Mouse (Mus musculus) heart, postnatal 0 days (tissue): ENCODE results near the gene Tyw1. TPM values are rescaled to one million over a fixed set of nuclear protein-coding genes. Genes with fewer than 3 reads are reported as not detected.

Source experiments
- ATAC-seq: fragments of 200-750 bp; cut with Nextera tagmentation; 2 replicates; pipeline ENCODE4 v1.8.0; 2017; ENCODE audit warnings: low read depth, moderate number of reproducible peaks, moderate library complexity; ENCODE audit not compliant: insufficient read depth
- DNase-seq: peaks from one replicate; pipeline ENCODE4 v3.0.0-alpha.2; 2016; ENCODE audit warnings: low spot score
- H3K27ac ChIP-seq: fragments of 300-500 bp; sonication (generic); 2 replicates; pipeline ENCODE4 v1.5.1; 2014; ENCODE audit warnings: low read depth, mild to moderate bottlenecking
- H3K27me3 ChIP-seq: fragments of 300-500 bp; sonication (generic); 2 replicates; pipeline ENCODE4 v1.6.1; 2014; ENCODE audit warnings: low read length, mixed read lengths; ENCODE audit not compliant: control insufficient read depth, insufficient read depth
- H3K36me3 ChIP-seq: fragments of 300-500 bp; sonication (generic); replicated peaks from 2 replicates; pipeline ENCODE4 v1.6.1; 2014; ENCODE audit warnings: low read length, mixed read lengths; ENCODE audit not compliant: control insufficient read depth, insufficient read depth
- H3K4me1 ChIP-seq: fragments of 300-500 bp; sonication (generic); 2 replicates; pipeline ENCODE4 v1.6.1; 2014; ENCODE audit warnings: antibody characterized with exemption; ENCODE audit not compliant: control insufficient read depth, insufficient read depth
- H3K4me2 ChIP-seq: fragments of 300-500 bp; sonication (generic); 2 replicates; pipeline ENCODE4 v1.6.1; 2014; ENCODE audit warnings: low read depth, mild to moderate bottlenecking, low read length, moderate library complexity
- H3K4me3 ChIP-seq: fragments of 300-500 bp; sonication (generic); 2 replicates; pipeline ENCODE4 v1.5.1; 2014; ENCODE audit warnings: low read depth, low read length
- H3K9ac ChIP-seq: fragments of 300-500 bp; sonication (generic); replicated peaks from 2 replicates; pipeline ENCODE4 v1.6.1; 2014; ENCODE audit warnings: low read depth, low read length, mixed read lengths
- H3K9me3 ChIP-seq: fragments of 300-500 bp; sonication (generic); replicated peaks from 2 replicates; pipeline ENCODE4 v1.6.1; 2016; ENCODE audit warnings: low read length; ENCODE audit not compliant: control insufficient read depth
- CTCF ChIP-seq: IDR thresholded peaks from 2 replicates; pipeline ENCODE4 v1.5.1; 2016; ENCODE audit warnings: antibody characterized with exemption, control low read depth, low read depth
- EP300 ChIP-seq: IDR thresholded peaks from 2 replicates; pipeline ENCODE4 v1.6.1; 2016; ENCODE audit warnings: antibody characterized with exemption, low read depth
- WGBS: fragments of 180-500 bp; shearing (Covaris S2); extraction: QIAGEN DNeasy Blood & Tissue Kit; methylation state at CpG from one replicate; pipeline ENCODE4 v1.1.7; 2014; 5-methylcytosine and 5-hydroxymethylcytosine counted together
- polyA plus RNA-seq: library from polyadenylated mRNA; unstranded; fragments of >200 nt; fragmentation: Nextera tagmentation; extraction: Ambion mirVana; gene quantifications from 2 replicates; pipeline ENCODE4 v1.2.1, GENCODE M21; 2015
- total RNA-seq: library from RNA; depleted of rRNA; stranded (reverse); fragments of >200 nt; gene quantifications from 2 replicates; pipeline ENCODE4 v1.2.3, GENCODE M21; 2014; ENCODE audit warnings: low replicate concordance; rRNA removed

The Tyw1 gene
- total and polyA plus RNA-seq, 2 experiments from 2014 or later, result 11.1 to 18.9 TPM

DNA sequence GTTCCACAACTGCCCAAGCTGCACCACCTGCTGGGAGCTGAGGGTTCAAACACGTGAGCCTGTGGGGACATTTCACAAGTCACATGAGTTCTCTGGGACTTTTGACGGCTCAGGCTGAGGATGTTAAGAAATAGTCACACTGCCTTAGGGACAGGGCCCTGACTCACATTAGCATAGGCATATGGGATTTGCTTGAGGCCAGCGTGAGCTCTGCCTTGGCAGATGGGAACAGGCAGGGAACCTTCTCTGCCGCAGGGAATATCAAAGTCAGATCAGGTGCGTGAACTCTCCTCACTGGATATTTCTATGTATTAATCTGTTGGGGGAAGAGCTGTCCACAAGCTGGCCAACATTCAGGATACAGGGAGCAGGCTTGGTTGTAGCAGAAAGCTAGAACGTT is 112.8 kb downstream of the Tyw1 start:
- ATAC-seq, result no peak
- TF ChIP-seq CTCF (no peak), EP300 (no peak)

DNA sequence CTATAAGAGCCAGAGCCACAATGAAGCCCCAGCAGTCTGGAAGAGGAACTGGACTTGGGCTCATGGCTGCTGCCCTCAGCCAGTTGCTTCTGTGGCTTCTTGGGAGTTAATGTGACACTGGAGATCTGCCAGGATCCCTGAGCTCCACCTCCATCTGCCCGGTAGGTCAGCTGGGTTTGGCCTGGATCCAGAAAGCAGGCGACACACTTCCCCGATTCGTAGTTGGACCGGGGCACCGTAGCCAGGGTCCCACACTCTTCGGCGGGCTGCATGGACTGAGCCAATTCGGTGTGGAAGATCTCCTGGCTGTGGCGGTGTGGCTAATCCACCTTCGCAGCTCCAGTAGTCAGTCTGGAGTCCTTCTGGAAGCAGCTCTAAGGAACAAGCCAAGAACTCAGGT is 113.8 kb downstream of the Tyw1 start, which contains the start of gene Caln1:
Gene Caln1 (plus strand): TSS at position 219 of the 400 bp plus-strand sequence.
- Histone ChIP-seq H3K27me3 (no peaks in the 10 kb centered on the region), H3K27ac (no peak within 1 kb of the TSS), H3K9ac (no peak within 1 kb of the TSS), H3K4me2 (no peak within 1 kb of the TSS), H3K4me3 (no peak within 1 kb of the TSS), H3K4me1 (no peaks in the 10 kb centered on the region), H3K36me3 (no peaks in the 10 kb centered on the region), H3K9me3 (no peaks in the 10 kb centered on the region)
- TF ChIP-seq CTCF, result no peak
- no peak for TF ChIP-seq EP300
- ATAC-seq (no peak), DNase-seq (no peak)
- WGBS, result 53% methylated on average over 11 of the region's 11 CpGs

More for the DNA sequence above, 112.8 kb downstream of the Tyw1 start:
- H3K27ac ChIP-seq, result no peak overlapping the region
- no peak overlapping the region for H3K4me3 ChIP-seq
- H3K27me3 ChIP-seq, result no peaks in the 10 kb centered on the region
- 71% methylated on average over 6 of the region's 6 CpGs for WGBS
- H3K36me3 ChIP-seq, result no peaks in the 10 kb centered on the region
- no peak for DNase-seq
- H3K4me2 ChIP-seq, result no peak overlapping the region
- H3K9ac ChIP-seq, result no peak overlapping the region
- no peaks in the 10 kb centered on the region for H3K9me3 ChIP-seq
- no peaks in the 10 kb centered on the region for H3K4me1 ChIP-seq

GRCm38 (mm10) chr5:130375411-130375810 is 120.0 kb downstream of the Tyw1 start:
- no peak overlapping the region for H3K4me2 ChIP-seq
- no peak overlapping the region for H3K4me3 ChIP-seq
- H3K9me3 ChIP-seq, result no peaks in the 10 kb centered on the region
- ATAC-seq (no peak), DNase-seq (no peak)
- H3K36me3 ChIP-seq, result no peaks in the 10 kb centered on the region
- no peak overlapping the region for H3K9ac ChIP-seq
- WGBS, result 82% methylated on average over 3 of the region's 3 CpGs
- H3K27ac ChIP-seq, result no peak overlapping the region
- no peaks in the 10 kb centered on the region for H3K27me3 ChIP-seq
- H3K4me1 ChIP-seq, result peaks cover 6% of the 10 kb centered on the region; the same call in 1 of the 2 replicates
- TF ChIP-seq EP300 (no peak), CTCF (no peak)

DNA sequence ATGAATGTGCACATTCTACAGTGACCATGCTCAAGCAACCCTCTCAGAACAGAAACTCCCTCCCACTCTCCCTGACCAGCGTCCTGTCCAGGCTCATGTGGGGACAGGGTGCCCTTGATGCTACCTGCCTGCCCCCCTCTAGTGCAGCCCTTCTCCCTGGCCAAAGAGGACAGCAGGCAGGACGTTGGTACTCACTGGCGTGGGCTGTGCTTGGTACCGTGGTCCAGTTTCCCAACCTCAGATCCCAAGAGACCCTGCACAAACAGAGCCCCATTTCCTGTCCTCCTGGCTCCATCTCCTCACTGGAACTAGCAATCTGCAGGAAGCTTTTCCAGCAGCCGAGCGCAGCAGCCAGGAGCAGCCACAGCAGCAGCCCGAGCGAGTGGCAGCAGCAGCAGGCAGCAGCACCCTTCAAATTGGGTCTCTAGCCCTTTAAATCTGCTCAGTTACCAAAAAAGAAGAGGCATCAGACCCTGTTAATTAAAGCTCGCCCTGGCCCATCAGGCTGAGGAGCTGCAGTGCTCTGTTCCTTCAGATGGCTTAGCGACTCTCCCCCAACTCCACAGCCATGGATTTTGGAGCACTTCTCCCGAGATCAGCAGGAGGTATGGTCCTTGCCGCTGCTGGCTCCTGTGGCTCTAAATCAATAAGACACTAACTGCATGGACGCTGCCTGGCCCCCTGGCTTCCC is 128.9 kb downstream of the Tyw1 start, which contains the start of gene A330070K13Rik:
Gene A330070K13Rik (minus strand): TSS at position 410 of the 691 bp plus-strand sequence.
- Histone ChIP-seq H3K9me3 (no peaks in the 10 kb centered on the region), H3K27ac (no peak within 1 kb of the TSS), H3K4me2 (0 out of 2 replicates have a peak within 1 kb of the TSS, but pooled peaks have one; percentile 12), H3K4me1 (no peaks in the 10 kb centered on the region), H3K27me3 (no peaks in the 10 kb centered on the region), H3K4me3 (no peak within 1 kb of the TSS), H3K36me3 (no peaks in the 10 kb centered on the region), H3K9ac (no peak within 1 kb of the TSS)
- WGBS, result 10% methylated on average over 13 of the region's 13 CpGs
- TF ChIP-seq EP300, result no peak
- TF ChIP-seq CTCF, result no peak
- DNase-seq (no peak), ATAC-seq (no peak)

DNA sequence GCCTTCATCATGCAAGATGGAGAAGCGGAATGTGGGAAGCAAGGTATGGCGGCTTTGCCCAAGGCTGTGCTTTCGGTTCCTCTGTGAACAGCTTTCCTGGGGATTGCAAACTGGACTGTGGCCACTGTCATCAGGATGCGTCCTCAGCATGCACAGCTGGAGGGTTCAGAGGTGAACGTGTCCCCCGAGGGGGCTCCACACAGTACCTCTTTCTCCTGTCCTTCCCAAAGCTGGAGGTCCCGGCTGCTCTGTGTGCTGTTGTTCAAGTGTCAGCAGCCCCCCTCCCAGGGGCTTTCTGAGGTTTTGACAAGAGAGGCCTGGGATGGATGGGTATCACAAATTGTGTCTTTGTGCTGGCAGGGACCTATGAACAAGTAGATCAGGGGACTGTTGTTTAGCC is 131.0 kb downstream of the Tyw1 start:
- no peak for ATAC-seq
- Histone ChIP-seq H3K4me2 (no peak overlapping the region), H3K27ac (no peak overlapping the region), H3K9me3 (no peaks in the 10 kb centered on the region), H3K27me3 (no peaks in the 10 kb centered on the region), H3K4me1 (no peaks in the 10 kb centered on the region), H3K36me3 (no peaks in the 10 kb centered on the region), H3K4me3 (no peak overlapping the region), H3K9ac (no peak overlapping the region)
- DNase-seq, result no peak
- WGBS, result 69% methylated on average over 7 of the region's 7 CpGs
- TF ChIP-seq CTCF (no peak), EP300 (no peak)

Other genes starting within 250 kb of the Tyw1 start
- gene Asl, start 226.4 kb upstream of the Tyw1 start, total RNA-seq, result 9.7 and 21.1 TPM in 2 replicates
- gene Asl, start 226.4 kb upstream of the Tyw1 start, polyA plus RNA-seq, result 15.9 and 16.6 TPM in 2 replicates
- 2.6 and 9.7 TPM in 2 replicates for gene Crcp, start 226.3 kb upstream of the Tyw1 start, total RNA-seq
- 20.8 and 23.1 TPM in 2 replicates for gene Crcp, start 226.3 kb upstream of the Tyw1 start, polyA plus RNA-seq
- 12.2 and 20.7 TPM in 2 replicates for gene Tpst1, start 182.3 kb upstream of the Tyw1 start, total RNA-seq
- gene Tpst1, start 182.3 kb upstream of the Tyw1 start, polyA plus RNA-seq, result 23.7 and 27.9 TPM in 2 replicates
- 1.2 and 4.8 TPM in 2 replicates for gene Kctd7, start 110.8 kb upstream of the Tyw1 start, total RNA-seq
- 3.7 and 4.2 TPM in 2 replicates for gene Kctd7, start 110.8 kb upstream of the Tyw1 start, polyA plus RNA-seq
- 4.6 and 17.5 TPM in 2 replicates for gene Rabgef1, start 83.8 kb upstream of the Tyw1 start, total RNA-seq
- gene Rabgef1, start 83.8 kb upstream of the Tyw1 start, polyA plus RNA-seq, result 16.7 and 19.8 TPM in 2 replicates
- gene Tmem248, start 38.5 kb upstream of the Tyw1 start, total RNA-seq, result 31.9 and 38.1 TPM in 2 replicates
- gene Tmem248, start 38.5 kb upstream of the Tyw1 start, polyA plus RNA-seq, result 23.9 and 24.5 TPM in 2 replicates
- 8.6 and 15.7 TPM in 2 replicates for gene Sbds, start 89 bp upstream of the Tyw1 start, total RNA-seq
- 56.9 and 57.6 TPM in 2 replicates for gene Sbds, start 89 bp upstream of the Tyw1 start, polyA plus RNA-seq
- gene Caln1, start 113.8 kb downstream of the Tyw1 start, total RNA-seq, result not detected in 2 replicates
- 0.11 TPM in 1 of 2 replicates, not detected in the other for gene Caln1, start 113.8 kb downstream of the Tyw1 start, polyA plus RNA-seq
- not detected in 2 replicates for gene A330070K13Rik, start 129.0 kb downstream of the Tyw1 start, total RNA-seq
- gene A330070K13Rik, start 129.0 kb downstream of the Tyw1 start, polyA plus RNA-seq, result not detected in 2 replicates